12 mouse cellular contexts compared by ENCODE assay signal in the genomic region with DNA sequence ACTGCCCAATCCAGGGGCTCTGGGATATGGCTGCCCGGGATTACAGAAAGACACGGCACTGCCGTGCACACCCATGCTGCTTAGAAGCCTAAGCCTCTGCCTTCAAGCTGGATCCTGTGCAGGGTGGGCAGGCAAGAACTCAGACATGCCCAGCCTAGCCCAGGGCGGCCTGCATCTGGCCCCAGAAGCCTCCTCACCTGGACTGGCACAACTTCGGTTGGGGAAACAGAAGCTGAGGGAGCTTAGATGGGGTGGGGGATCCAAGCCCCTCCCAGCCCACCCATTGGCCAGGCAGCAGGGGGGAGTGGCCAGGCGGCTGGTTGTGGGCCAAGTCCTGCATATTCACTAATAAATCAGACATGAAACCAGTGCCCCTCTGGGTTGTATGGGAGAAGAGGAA. TPM values are rescaled to one million over a fixed set of nuclear protein-coding genes. Genes with fewer than 3 reads are reported as not detected.
A peak's percentile ranks its signal among the peaks of the same experiment; 100 is the strongest.
DNase-seq lines count a peak whose midpoint lies in the region; ATAC-seq and TF ChIP-seq lines count a peak whose summit lies in the region.
"Had no signal": no experiment of that assay in that cellular context is flagged by ENCODE, and none has a peak within 500 bp of the region (broad histone marks: within the 10 kb centered on the region; RNA-seq: fewer than 3 reads in every experiment).

No protein-coding gene starts in this region.

- ATAC-seq in hindbrain, embryonic 13.5 days (ENCODE audit: low FRiP score), result 0 out of 2 replicates have a peak, but pooled peaks have one; percentile 21
- ATAC-seq in hindbrain, embryonic 14.5 days (ENCODE audit: low FRiP score), result no peak
- peak; percentile 10; the same call in 1 of the 2 replicates for ATAC-seq in intestine, embryonic 16.5 days

- TF ChIP-seq CTCF in MEL (IDR thresholded peaks at IDR 0.05 in 2 of 3, conservative IDR thresholded peaks at IDR 0.05 in 1 of 3; ENCODE audit: control insufficient read depth in 1 of 3, insufficient read depth in 1 of 3, low read depth in 2 of 3, low read length in 3 of 3, poor library complexity in 1 of 3, severe bottlenecking in 1 of 3), result no peak

- 71% methylated on average over 6 of the region's 6 CpGs for WGBS in hindbrain, embryonic 13.5 days
- WGBS in hindbrain, embryonic 14.5 days, result 65% methylated on average over 6 of the region's 6 CpGs
- WGBS in intestine, embryonic 16.5 days, result 51% methylated on average over 6 of the region's 6 CpGs

- H3K79me2 ChIP-seq in MEL (ENCODE audit: control insufficient read depth, insufficient read depth, low read length, poor library complexity), result no peaks in the 10 kb centered on the region

- H3K9me3 ChIP-seq in hindbrain, embryonic 13.5 days, result peaks cover 2% of the 10 kb centered on the region; the same call in 1 of the 2 replicates
- no peaks in the 10 kb centered on the region for H3K9me3 ChIP-seq in hindbrain, embryonic 14.5 days (ENCODE audit: control insufficient read depth, low read length)
- H3K9me3 ChIP-seq in MEL (replicated peaks; ENCODE audit: insufficient read depth, low read length), result no peaks in the 10 kb centered on the region
- H3K9me3 ChIP-seq in intestine, embryonic 16.5 days (ENCODE audit: control insufficient read depth, low read length), result no peaks in the 10 kb centered on the region
- H3K9me3 ChIP-seq: lung, embryonic 15.5 days had no signal

- no peak for TF ChIP-seq EP300 in MEL (IDR thresholded peaks at IDR 0.05; ENCODE audit: low read depth in 1 of 2, low read length in 2 of 2)

- peaks cover 10% of the 10 kb centered on the region for H3K4me1 ChIP-seq in hindbrain, embryonic 13.5 days (replicated peaks)
- H3K4me1 ChIP-seq in hindbrain, embryonic 14.5 days (replicated peaks; ENCODE audit: control insufficient read depth, insufficient read depth, low read length), result no peaks in the 10 kb centered on the region
- no peaks in the 10 kb centered on the region for H3K4me1 ChIP-seq in MEL (ENCODE audit: control insufficient read depth in 1 of 2, insufficient read depth in 2 of 2, low read length in 2 of 2)
- H3K4me1 ChIP-seq in intestine, embryonic 16.5 days (ENCODE audit: control insufficient read depth, insufficient read depth, low read length), result peaks cover 36% of the 10 kb centered on the region
- H3K4me1 ChIP-seq: lung, embryonic 15.5 days had no signal

- H3K9ac ChIP-seq in hindbrain, embryonic 13.5 days, result no peak overlapping the region
- H3K9ac ChIP-seq in hindbrain, embryonic 14.5 days, result no peak overlapping the region
- H3K9ac ChIP-seq in MEL (ENCODE audit: control insufficient read depth, low read depth, low read length, poor library complexity, severe bottlenecking), result no peak overlapping the region
- peak overlapping the region; percentile 54 for H3K9ac ChIP-seq in intestine, embryonic 16.5 days (ENCODE audit: low read depth, low read length)
- H3K9ac ChIP-seq: lung, embryonic 15.5 days had no signal

- H3K27me3 ChIP-seq in hindbrain, embryonic 13.5 days, result no peaks in the 10 kb centered on the region
- no peaks in the 10 kb centered on the region for H3K27me3 ChIP-seq in hindbrain, embryonic 14.5 days (ENCODE audit: control insufficient read depth, insufficient read depth, low read length)
- H3K27me3 ChIP-seq in MEL (ENCODE audit: control insufficient read depth in 1 of 2, insufficient read depth in 2 of 2, low read length in 2 of 2), result no peaks in the 10 kb centered on the region
- no peaks in the 10 kb centered on the region for H3K27me3 ChIP-seq in intestine, embryonic 16.5 days (replicated peaks; ENCODE audit: control insufficient read depth, insufficient read depth, low read length)
- H3K27me3 ChIP-seq: lung, embryonic 15.5 days had no signal

- peak; percentile 34 to 43 for DNase-seq in cerebellum, postnatal 10 days
- no peak for DNase-seq in cerebellum, adult 11-12 months
- DNase-seq in hindbrain, embryonic 14.5 days (ENCODE audit: low spot score), result no peak
- DNase-seq in MEL (ENCODE audit: low read depth, low spot score), result peak; percentile 46
- DNase-seq in spleen, adult 12 weeks (ENCODE audit: low spot score), result no peak
- DNase-seq in layer of hippocampus, adult 9-11 months, result no peak
- DNase-seq: adrenal gland, postnatal 10 days; kidney, postnatal 14 days had no signal

- no peak overlapping the region for H3K4me2 ChIP-seq in hindbrain, embryonic 13.5 days
- H3K4me2 ChIP-seq in hindbrain, embryonic 14.5 days (replicated peaks), result no peak overlapping the region
- H3K4me2 ChIP-seq in intestine, embryonic 16.5 days (ENCODE audit: low read depth, low read length), result no peak overlapping the region
- H3K4me2 ChIP-seq: lung, embryonic 15.5 days; midbrain, embryonic 11.5 days had no signal

- no peak overlapping the region for H3K27ac ChIP-seq in hindbrain, embryonic 13.5 days
- H3K27ac ChIP-seq in hindbrain, embryonic 14.5 days, result no peak overlapping the region
- H3K27ac ChIP-seq in MEL (ENCODE audit: control insufficient read depth, low read depth, low read length), result no peak overlapping the region
- H3K27ac ChIP-seq in intestine, embryonic 16.5 days (ENCODE audit: low read length), result peak overlapping the region; percentile 74
- H3K27ac ChIP-seq: lung, embryonic 15.5 days had no signal

- H3K4me3 ChIP-seq in hindbrain, embryonic 13.5 days, result no peak overlapping the region
- H3K4me3 ChIP-seq in hindbrain, embryonic 14.5 days (replicated peaks; ENCODE audit: low read length), result no peak overlapping the region
- no peak overlapping the region for H3K4me3 ChIP-seq in MEL (ENCODE audit: control insufficient read depth in 1 of 2, insufficient read depth in 1 of 2, low read depth in 2 of 2, low read length in 2 of 2)
- no peak overlapping the region for H3K4me3 ChIP-seq in intestine, embryonic 16.5 days (ENCODE audit: low read length)
- H3K4me3 ChIP-seq: lung, embryonic 15.5 days had no signal

- TF ChIP-seq RAD21 in MEL (IDR thresholded peaks at IDR 0.05; ENCODE audit: low read depth, low read length), result no peak

- peaks cover 45% of the 10 kb centered on the region for H3K36me3 ChIP-seq in hindbrain, embryonic 13.5 days
- peaks cover 49% of the 10 kb centered on the region for H3K36me3 ChIP-seq in hindbrain, embryonic 14.5 days (replicated peaks; ENCODE audit: control insufficient read depth, insufficient read depth)
- peaks cover 0 to 5% of the 10 kb centered on the region in 2 experiments; a peak in 2 of 4 replicates for H3K36me3 ChIP-seq in MEL (ENCODE audit: control insufficient read depth in 1 of 2, insufficient read depth in 2 of 2, low read length in 2 of 2)
- H3K36me3 ChIP-seq in intestine, embryonic 16.5 days (ENCODE audit: control insufficient read depth, insufficient read depth, low read length), result peaks cover 16% of the 10 kb centered on the region

- TF ChIP-seq POLR2A in MEL (IDR thresholded peaks at IDR 0.05; ENCODE audit: control insufficient read depth in 1 of 2, insufficient read depth in 1 of 2, low read depth in 1 of 2, low read length in 2 of 2, poor library complexity in 1 of 2), result no peak; a peak in 1 of 4 replicates

TF ChIP-seq in MEL, 35 proteins besides CTCF, POLR2A, EP300 and RAD21 (continues in another document):
- no peak for TF ChIP-seq HCFC1 (IDR thresholded peaks at IDR 0.05; ENCODE audit: low read depth, low read length)
- TF ChIP-seq POLR2AphosphoS5 (IDR thresholded peaks at IDR 0.05; ENCODE audit: borderline replicate concordance, low read depth, low read length), result no peak
- no peak for TF ChIP-seq ZNF384 (IDR thresholded peaks at IDR 0.05; ENCODE audit: low read depth, low read length)
- no peak for TF ChIP-seq GATA1 (IDR thresholded peaks at IDR 0.05; ENCODE audit: low read depth, low read length)

RNA-seq across cellular contexts. Expression of a gene that starts 22.2 kb away (rescaled TPM):
- 14.5 and 16.4 TPM in 2 replicates for polyA plus RNA-seq in hindbrain, embryonic 13.5 days (2015; fragmentation: Nextera tagmentation; extraction: Ambion mirVana)
- 14.8 and 16.3 TPM in 2 replicates for polyA plus RNA-seq in hindbrain, embryonic 14.5 days (2014; fragmentation: Nextera tagmentation; extraction: Ambion mirVana)
- 32.5 and 40.0 TPM in 2 replicates for total RNA-seq in MEL (2012; rRNA removed)
- polyA plus RNA-seq in MEL (2012; ENCODE audit: insufficient read depth in 1 of 2, insufficient read length in 2 of 2, low read depth in 1 of 2, low replicate concordance in 2 of 2, missing spikeins in 1 of 2), result 10 to 100 TPM in 1 of 2 experiments, not detected in 1; 73.9 TPM
- polyA plus RNA-seq in intestine, embryonic 16.5 days (2015; fragmentation: Nextera tagmentation; extraction: Ambion mirVana), result 29.8 and 32.0 TPM in 2 replicates

RNA-seq across cellular contexts. Expression of a gene that starts 31.1 kb away (rescaled TPM):
- 74.9 and 81.9 TPM in 2 replicates for polyA plus RNA-seq in hindbrain, embryonic 13.5 days (2015; fragmentation: Nextera tagmentation; extraction: Ambion mirVana)
- 59.7 and 61.6 TPM in 2 replicates for polyA plus RNA-seq in hindbrain, embryonic 14.5 days (2014; fragmentation: Nextera tagmentation; extraction: Ambion mirVana)
- 30.9 and 37.7 TPM in 2 replicates for total RNA-seq in MEL (2012; rRNA removed)
- polyA plus RNA-seq in MEL (2012; ENCODE audit: insufficient read depth in 1 of 2, insufficient read length in 2 of 2, low read depth in 1 of 2, low replicate concordance in 2 of 2, missing spikeins in 1 of 2), result 100 to 1,000 TPM in 1 of 2 experiments, not detected in 1; 125 TPM
- polyA plus RNA-seq in intestine, embryonic 16.5 days (2015; fragmentation: Nextera tagmentation; extraction: Ambion mirVana), result 83.4 and 86.0 TPM in 2 replicates

RNA-seq across cellular contexts. Expression of a gene that starts 35.4 kb away (rescaled TPM):
- 29.0 and 29.2 TPM in 2 replicates for polyA plus RNA-seq in hindbrain, embryonic 13.5 days (2015; fragmentation: Nextera tagmentation; extraction: Ambion mirVana)
- 28.1 and 30.5 TPM in 2 replicates for polyA plus RNA-seq in hindbrain, embryonic 14.5 days (2014; fragmentation: Nextera tagmentation; extraction: Ambion mirVana)
- 0.33 and 0.73 TPM in 2 replicates for total RNA-seq in MEL (2012; rRNA removed)
- 1 to 10 TPM in 1 of 2 experiments, not detected in 1; 1.0 TPM for polyA plus RNA-seq in MEL (2012; ENCODE audit: insufficient read depth in 1 of 2, insufficient read length in 2 of 2, low read depth in 1 of 2, low replicate concordance in 2 of 2, missing spikeins in 1 of 2)
- polyA plus RNA-seq in intestine, embryonic 16.5 days (2015; fragmentation: Nextera tagmentation; extraction: Ambion mirVana), result 66.8 and 70.3 TPM in 2 replicates

RNA-seq across cellular contexts. Expression of a gene that starts 39.1 kb away (rescaled TPM):
- polyA plus RNA-seq in hindbrain, embryonic 13.5 days (2015; fragmentation: Nextera tagmentation; extraction: Ambion mirVana), result 41.8 and 50.5 TPM in 2 replicates
- polyA plus RNA-seq in hindbrain, embryonic 14.5 days (2014; fragmentation: Nextera tagmentation; extraction: Ambion mirVana), result 43.5 and 47.9 TPM in 2 replicates
- total RNA-seq in MEL (2012; rRNA removed), result 0.19 and 0.26 TPM in 2 replicates
- polyA plus RNA-seq in MEL (2012; ENCODE audit: insufficient read depth in 1 of 2, insufficient read length in 2 of 2, low read depth in 1 of 2, low replicate concordance in 2 of 2, missing spikeins in 1 of 2), result under 1 TPM in 1 of 2 experiments, not detected in 1; 0.43 TPM
- 26.1 and 26.5 TPM in 2 replicates for polyA plus RNA-seq in intestine, embryonic 16.5 days (2015; fragmentation: Nextera tagmentation; extraction: Ambion mirVana)

RNA-seq across cellular contexts. Expression of a gene that starts 59.1 kb away (rescaled TPM):
- 3.3 and 3.7 TPM in 2 replicates for polyA plus RNA-seq in hindbrain, embryonic 13.5 days (2015; fragmentation: Nextera tagmentation; extraction: Ambion mirVana)
- 3.8 and 4.5 TPM in 2 replicates for polyA plus RNA-seq in hindbrain, embryonic 14.5 days (2014; fragmentation: Nextera tagmentation; extraction: Ambion mirVana)
- total RNA-seq in MEL (2012; rRNA removed), result not detected in 2 replicates
- not detected for polyA plus RNA-seq in MEL (2012; ENCODE audit: insufficient read depth in 1 of 2, insufficient read length in 2 of 2, low read depth in 1 of 2, low replicate concordance in 2 of 2, missing spikeins in 1 of 2)
- 0.26 TPM in 1 of 2 replicates, not detected in the other for polyA plus RNA-seq in intestine, embryonic 16.5 days (2015; fragmentation: Nextera tagmentation; extraction: Ambion mirVana)

Comparison
In these comparisons a context has a peak if more than half of its experiments do, and no peak if none do; other contexts are left out.
1. DNase-seq: peak in cerebellum, postnatal 10 days (2 of 2) and MEL (single experiment); none in cerebellum, adult 11-12 months (single experiment), hindbrain, embryonic 14.5 days (single experiment), spleen, adult 12 weeks (single experiment) and layer of hippocampus, adult 9-11 months (single experiment).
2. RNA of a gene that starts 35.4 kb away (polyA plus RNA-seq): 66.8 to 70.3 TPM in intestine, embryonic 16.5 days, 28.1 to 30.5 TPM in hindbrain, embryonic 14.5 days and 29.0 to 29.2 TPM in hindbrain, embryonic 13.5 days; 1.0 TPM in MEL; every median in the first group is over 10 times any median in the second.